Mouse (Mus musculus): Measurements from ENCODE around the gene Hist1h3e.

DNA sequence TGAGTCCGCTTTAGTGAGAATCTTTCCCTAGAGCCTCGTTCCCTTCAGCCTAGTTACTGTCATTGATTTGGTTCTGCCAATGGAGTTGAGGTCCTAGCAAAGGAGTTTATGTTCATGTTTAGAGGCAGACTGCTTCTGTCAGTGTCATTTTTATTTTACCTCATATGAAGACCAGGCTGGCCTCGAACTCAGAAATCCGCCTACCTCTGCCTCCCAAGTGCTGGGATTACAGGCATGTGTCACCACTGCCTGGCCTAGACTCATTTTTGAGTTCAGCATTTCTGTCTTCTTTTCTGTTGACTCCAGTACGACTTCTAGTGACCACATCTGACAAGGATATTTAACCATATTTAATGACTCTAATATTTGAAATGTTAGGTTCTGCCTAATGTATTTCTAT is 46.9 kb downstream of the Hist1h3e start:
- no peak for TF ChIP-seq CTCF (IDR thresholded peaks at IDR 0.05; ENCODE audit: borderline replicate concordance, control insufficient read depth, extremely low read depth, insufficient read depth, low read length, poor library complexity)
- TF ChIP-seq POLR2A (IDR thresholded peaks at IDR 0.05; ENCODE audit: control insufficient read depth, extremely low read depth, insufficient read depth, low read length, poor library complexity) = no peak

Measured in thymus, adult 2 months (tissue).